ENCODE assay signal across 8 mouse cellular contexts in genomic region chr8:111630105-111630521, GRCm38 (mm10). TPM values are rescaled to one million over a fixed set of nuclear protein-coding genes. Genes with fewer than 3 reads are reported as not detected.
DNase-seq lines count a peak whose midpoint lies in the region; ATAC-seq lines count a peak whose summit lies in the region.

Ldhd (minus strand) TSS chr8:111630374.

- peak within 1 kb of the TSS; percentile 70 for H3K9ac ChIP-seq in heart, embryonic 16.5 days (ENCODE audit: low read length)

- no peaks in the 10 kb centered on the region for H3K36me3 ChIP-seq in heart, embryonic 16.5 days (ENCODE audit: control insufficient read depth, insufficient read depth)

- peak within 1 kb of the TSS; percentile 66 for H3K4me2 ChIP-seq in heart, embryonic 16.5 days (ENCODE audit: low read depth, low read length)

- H3K27me3 ChIP-seq in heart, embryonic 16.5 days (ENCODE audit: control insufficient read depth, insufficient read depth, low read length), result no peaks in the 10 kb centered on the region

- no peak within 1 kb of the TSS for H3K27ac ChIP-seq in heart, embryonic 16.5 days (ENCODE audit: low read length)

- peak; percentile 46 for DNase-seq in layer of hippocampus, adult 11-12 months (ENCODE audit: low spot score)
- no peak for DNase-seq in layer of hippocampus, adult 9-10 months (ENCODE audit: low spot score)
- DNase-seq in adrenal gland, postnatal 36 days, result peak; percentile 86 to 88
- DNase-seq in fibroblast of lung, adult 2 months (ENCODE audit: low read depth), result peak; percentile 34
- DNase-seq in kidney, postnatal 25 days, result peak; percentile 81 to 90
- DNase-seq in lung, postnatal 36 days, result peak; percentile 77
- DNase-seq in urinary bladder, postnatal 36 days (ENCODE audit: low spot score in 2 of 2), result peak; percentile 58 to 72

- peak within 1 kb of the TSS; percentile 52 for H3K4me3 ChIP-seq in heart, embryonic 16.5 days (ENCODE audit: low read length)

- 0 out of 2 replicates have a peak, but pooled peaks have one; percentile 32 for ATAC-seq in heart, embryonic 16.5 days (replicated peaks; ENCODE audit: extremely low read depth, insufficient read depth, low FRiP score)

- peaks cover 7% of the 10 kb centered on the region for H3K4me1 ChIP-seq in heart, embryonic 16.5 days (ENCODE audit: control insufficient read depth, insufficient read depth, low read length)

- WGBS in heart, embryonic 16.5 days, result 22% methylated on average over 13 of the region's 13 CpGs

- no peaks in the 10 kb centered on the region for H3K9me3 ChIP-seq in heart, embryonic 16.5 days (replicated peaks; ENCODE audit: control insufficient read depth, low read length)

RNA-seq across cellular contexts. Expression of gene Ldhd, which starts in this region (rescaled TPM):
- total RNA-seq in adrenal gland, postnatal 36 days (2021), result 10 to 100 TPM; 50.1 to 74.8 TPM
- 1.2 TPM in 2 replicates for polyA plus RNA-seq in heart, embryonic 16.5 days (2015; fragmentation: Nextera tagmentation; extraction: Ambion mirVana)
